Mouse (Mus musculus) stomach, postnatal 0 days (tissue): Measurements from ENCODE around the gene Mrtfa.

ENCODE experiments used
- CTCF ChIP-seq: IDR thresholded peaks from 2 replicates; pipeline ENCODE4 v1.5.1; 2016; ENCODE audit warnings: antibody characterized with exemption, low read depth, mild to moderate bottlenecking, moderate library complexity
- EP300 ChIP-seq: optimal IDR thresholded peaks from 2 replicates; pipeline ENCODE3; 2016; ENCODE audit warnings: antibody characterized with exemption

DNA sequence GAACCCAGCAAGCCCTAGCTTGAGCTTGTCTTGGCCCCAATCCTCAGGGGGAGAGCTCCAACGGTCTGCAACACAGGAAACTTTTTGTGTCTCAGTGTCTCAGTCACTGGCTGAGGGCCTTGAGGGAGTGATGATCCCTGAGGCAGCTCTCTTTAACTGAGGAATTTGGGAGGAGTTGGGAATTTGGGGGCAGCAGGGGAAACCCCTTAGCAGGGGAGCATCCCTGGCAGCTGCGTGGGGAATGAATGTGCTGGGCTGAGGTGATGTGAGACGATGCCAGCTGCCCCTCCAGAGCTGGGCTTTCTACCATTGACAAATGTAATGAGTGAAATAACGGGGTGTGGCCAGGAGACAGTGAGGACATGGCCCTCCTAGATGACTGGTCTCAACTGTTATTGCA, 4.9 kb upstream of the Mrtfa start:
- TF ChIP-seq CTCF: no peak
- no peak for TF ChIP-seq EP300
